Mouse (Mus musculus) urinary bladder, postnatal 36 days (tissue): ENCODE results near the gene Hoxc4.
A peak's percentile ranks its signal among the peaks of the same experiment; 100 is the strongest.

ENCODE experiments used
- DNase-seq, 2 experiments: peaks; one replicate each; pipeline ENCODE4 v3.0.0; 2022; ENCODE audit warnings: low spot score in 2 of 2, mixed read lengths in 1 of 2

Hoxc4 gene

DNA sequence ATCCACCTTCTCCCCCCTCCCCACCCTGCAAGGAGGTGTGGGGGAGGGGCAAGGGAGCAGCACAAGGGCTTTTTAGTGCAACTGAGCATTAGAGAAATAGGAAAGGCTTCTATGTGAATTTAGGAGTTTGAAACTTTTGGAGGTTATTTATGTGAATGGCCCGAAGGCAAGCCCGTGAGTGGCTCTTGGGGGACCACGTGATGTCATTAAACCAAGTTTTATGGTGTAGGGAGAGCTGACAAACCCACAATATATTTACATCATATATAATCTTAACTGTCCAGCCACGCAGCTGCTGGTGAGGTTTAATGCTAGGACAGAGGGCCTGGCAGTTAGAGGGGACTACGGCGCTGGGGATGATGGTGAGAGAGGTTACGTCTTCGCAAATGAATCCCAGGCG, at the start of gene Hoxc4:
Hoxc4 (plus strand) TSS at position 299 of the 400 bp plus-strand sequence.
- no peak for DNase-seq

DNA sequence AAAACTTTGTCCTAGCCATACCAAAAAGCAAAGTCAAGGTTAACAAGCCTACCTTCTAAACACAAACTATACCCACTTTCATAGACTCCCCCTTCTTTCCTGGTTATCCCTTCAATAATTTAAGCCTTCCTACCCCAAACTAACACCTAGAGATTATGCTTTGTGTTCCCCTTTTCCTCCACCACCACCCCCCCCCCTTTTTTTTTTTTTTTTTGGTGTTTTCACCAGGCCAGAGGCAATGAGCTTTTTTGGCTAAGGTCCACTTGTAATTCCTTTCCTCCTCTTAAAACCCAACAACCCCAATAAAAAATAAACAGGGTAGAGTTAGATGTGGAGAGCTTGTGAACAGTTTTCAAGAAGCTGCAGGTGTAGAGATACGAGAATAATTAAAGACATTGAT, 49.4 kb upstream of the Hoxc4 start:
- no peak for DNase-seq

DNA sequence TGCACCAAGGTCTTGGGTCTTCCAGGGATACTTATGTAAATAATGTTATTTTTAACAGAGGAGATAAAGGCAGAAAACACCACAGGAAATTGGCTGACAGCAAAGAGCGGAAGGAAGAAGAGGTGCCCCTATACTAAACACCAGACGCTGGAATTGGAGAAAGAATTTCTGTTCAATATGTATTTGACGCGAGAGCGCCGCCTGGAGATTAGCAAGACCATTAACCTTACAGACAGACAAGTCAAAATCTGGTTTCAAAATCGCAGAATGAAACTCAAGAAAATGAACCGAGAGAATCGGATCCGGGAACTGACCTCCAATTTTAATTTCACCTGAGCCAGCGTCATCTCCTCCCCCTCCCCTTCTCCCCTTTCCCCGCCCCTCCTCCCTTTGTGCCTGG, 48.0 kb upstream of the Hoxc4 start:
- no peak for DNase-seq

DNA sequence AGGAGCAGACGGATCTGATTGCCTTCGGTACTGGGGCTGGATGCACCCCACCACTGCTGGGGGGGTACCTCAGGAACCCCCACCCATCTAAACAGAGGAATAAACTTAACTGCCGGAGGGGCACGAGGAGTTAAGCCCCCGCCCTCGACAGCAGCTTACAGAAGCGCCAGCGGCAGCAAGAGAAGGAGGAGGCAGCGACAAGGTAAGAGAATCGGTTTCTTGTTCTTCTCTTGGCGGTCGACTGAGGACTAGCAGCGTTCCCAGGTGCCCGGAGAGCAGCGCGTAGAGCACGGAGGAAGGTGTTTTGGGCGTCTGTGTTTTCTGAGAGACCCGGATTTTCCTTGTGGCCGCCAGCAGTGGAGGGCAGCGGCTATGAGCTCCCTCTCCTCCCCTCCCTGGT, 46.5 kb upstream of the Hoxc4 start:
- no peak for DNase-seq

DNA sequence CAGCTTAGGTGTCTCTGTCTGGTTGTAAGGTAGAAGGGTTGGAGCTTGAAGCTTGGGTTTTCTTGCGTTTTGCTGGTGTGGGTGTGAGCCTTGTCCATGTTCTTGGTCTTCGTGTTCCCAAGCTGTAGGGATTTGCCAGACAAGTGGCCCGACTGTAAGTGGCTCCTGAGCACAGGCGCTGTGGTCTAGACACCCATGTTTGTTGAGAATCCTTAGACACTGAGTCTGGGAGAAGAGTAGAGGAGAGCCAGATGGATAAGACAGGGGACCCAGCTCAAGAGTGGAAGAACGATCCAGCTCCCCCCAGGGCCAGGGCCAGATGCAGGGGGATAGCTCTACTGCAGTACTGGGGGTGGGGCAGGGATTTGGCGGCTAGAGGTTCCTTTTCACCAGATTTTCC, 46.0 kb upstream of the Hoxc4 start:
- DNase-seq = no peak

DNA sequence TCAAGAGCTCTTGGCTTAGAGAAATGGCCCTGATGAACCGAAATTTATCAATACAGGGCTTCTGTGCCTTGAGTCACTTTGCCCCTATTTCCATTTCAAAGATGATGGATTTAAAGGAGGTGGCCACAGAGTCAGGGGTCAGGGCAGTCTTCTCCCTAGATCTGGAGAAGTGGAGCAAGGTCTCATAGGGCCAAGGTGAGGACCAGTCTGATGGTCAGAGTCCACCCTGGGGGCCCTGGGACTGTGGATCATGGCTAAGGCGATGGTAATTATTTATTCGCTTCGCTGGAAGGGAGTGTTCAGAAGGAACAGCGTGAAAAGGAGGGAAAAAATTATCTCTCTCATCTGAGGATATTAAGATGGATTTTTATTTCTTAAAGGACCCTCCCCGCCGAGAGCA, 43.7 kb upstream of the Hoxc4 start:
- no peak for DNase-seq

DNA sequence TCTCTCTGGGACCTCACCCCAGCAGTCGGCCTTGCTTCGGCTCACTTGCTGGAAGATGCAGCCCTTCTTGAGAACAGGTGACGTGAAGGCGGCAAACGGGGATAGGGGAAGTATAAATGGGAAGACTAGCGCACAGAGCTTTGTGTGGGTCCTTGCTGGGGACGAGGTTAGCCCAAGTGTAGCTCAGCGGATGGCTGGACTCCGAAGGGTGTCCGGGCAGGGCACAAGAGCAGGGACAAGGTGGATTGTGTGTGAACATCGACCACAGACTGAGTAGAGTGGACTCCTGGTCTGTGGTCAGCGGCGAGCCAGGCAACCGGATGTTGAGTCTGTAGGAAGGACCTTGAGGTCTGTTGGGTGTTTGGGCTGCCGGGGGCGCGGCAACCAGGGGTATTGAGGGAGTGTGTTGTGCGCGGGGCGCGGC, 43.0 kb upstream of the Hoxc4 start:
- no peak for DNase-seq

DNA sequence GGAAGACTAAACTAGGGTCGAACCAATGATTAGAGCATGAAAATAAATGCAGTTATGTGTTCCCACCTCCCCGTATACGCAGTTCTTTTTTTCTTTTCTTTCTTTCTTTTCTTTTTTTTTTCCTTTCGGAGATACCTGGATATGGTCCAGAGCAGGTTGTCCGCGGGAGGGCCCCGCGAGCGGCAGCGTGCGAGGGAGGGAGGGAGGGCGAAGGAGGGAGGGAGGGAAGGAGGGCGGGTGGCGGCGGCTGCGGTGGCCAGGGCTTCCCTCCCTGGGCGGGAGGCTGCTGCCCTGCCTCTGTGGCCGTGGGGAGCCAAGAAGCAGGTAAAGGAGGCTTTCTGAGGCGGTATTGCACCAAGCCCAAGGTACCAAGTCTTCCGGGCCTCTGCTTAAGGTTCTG, 42.6 kb upstream of the Hoxc4 start, which contains the start of gene Hoxc9:
Hoxc9 (plus strand) TSS at position 269 of the 400 bp plus-strand sequence.
- no peak for DNase-seq

DNA sequence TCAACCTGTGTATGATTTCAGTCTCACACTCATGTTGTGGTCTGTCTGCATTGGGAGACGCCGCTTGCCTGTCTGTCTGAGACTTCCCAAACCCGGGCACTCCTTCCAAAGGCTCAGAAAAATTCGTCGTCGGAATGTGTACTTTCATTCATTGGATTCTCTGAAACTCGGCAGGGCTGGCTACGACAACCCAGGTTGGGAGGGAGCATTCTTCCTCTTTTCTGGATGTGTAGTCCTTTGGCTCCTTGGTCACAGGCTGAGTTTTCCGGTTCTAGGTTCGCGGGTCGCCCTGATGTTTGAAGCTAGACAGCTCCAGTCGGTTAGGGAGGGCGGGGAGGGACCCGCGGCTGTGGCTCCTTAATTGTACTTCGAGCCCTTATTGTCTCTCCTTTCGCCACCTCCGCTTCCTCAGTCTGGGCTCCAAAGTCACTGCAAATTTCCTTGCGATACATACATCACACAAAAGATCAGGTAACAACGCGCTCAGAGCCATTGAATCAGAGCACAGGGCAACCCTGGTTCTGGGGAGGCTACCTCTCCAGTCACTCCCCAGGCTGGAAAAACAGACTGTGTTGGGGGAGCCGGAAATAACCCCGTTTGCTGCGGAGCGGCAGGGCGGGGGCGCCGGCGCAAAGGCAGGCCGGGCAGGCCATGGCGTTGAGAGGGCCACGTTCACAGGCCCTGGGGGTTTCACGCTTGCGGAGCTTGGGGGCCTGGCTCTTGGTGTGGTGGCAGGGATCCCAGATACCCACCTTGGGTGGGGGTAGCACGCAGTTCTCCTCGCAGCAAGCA, 41.9 kb upstream of the Hoxc4 start:
- no peak for DNase-seq

DNA sequence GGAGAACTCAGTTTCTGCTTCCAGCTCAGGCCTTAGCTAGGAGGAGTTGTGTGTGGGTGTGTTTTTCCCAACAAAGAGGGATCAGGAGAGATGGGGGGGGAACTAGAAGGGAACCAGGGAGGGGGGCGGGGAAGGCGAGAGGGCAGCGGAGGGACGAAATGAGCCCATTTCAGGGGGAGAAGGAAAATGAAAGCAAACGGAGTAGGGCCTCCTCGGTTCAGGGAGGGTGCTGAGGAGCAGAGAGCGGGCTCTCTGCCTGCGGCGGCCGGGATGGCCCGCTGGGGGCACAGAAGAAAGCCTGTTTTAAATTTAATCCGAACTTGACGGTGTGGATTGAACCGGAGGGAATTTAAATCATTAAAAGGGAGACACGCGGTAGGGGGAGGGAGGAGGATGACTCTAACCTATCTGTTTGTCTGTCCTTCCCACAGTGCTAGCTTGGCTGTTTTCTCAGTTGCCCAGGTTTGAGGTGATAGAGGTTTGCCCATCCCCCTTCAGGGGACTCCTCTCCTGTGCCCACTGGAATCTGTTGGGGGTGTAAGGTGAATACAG, 41.2 kb upstream of the Hoxc4 start:
- DNase-seq = no peak

DNA sequence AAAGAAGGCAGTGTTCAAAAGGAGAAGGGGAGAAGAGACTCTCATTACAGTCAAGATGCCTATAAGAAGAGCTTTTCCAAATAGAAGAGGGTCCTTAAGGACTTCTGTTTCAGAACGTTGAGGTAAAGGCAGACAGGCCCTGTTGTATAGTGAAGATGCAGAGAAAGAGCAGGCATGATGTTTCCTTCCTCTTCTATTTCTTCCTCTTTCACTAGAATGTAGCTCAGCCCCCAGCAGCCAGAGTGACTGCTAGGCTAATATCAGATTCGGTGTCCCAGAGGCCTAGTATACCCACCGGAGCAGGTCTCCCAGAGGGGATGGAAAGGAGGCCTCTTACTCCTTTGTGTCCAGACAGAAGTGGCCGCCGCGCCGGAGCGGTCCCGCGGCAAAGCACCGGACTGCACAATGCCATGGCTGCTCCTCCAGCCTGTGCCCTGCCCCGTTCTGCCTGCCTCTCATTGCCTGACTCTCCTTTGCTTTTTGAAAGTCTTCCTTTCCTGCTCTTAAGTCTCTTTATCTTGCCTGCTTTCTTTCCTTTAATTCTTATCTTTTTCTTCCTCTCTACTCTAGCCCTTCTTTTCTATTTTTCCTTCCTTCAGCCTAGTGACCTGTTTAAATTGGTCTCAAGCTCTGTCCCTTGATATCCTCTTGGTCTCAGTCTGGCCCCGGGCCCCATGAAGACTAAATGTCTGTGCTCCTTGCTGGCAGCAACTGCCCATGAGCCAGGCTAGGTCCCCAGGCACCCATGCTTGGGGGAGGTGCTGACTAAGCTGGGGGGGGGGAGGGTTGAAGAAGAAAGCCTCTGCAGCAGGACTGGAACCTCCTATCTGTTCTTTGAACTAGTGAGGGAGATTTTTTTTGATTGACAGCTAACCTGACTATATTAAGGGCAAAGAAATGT, 39.9 kb upstream of the Hoxc4 start:
- DNase-seq = no peak

DNA sequence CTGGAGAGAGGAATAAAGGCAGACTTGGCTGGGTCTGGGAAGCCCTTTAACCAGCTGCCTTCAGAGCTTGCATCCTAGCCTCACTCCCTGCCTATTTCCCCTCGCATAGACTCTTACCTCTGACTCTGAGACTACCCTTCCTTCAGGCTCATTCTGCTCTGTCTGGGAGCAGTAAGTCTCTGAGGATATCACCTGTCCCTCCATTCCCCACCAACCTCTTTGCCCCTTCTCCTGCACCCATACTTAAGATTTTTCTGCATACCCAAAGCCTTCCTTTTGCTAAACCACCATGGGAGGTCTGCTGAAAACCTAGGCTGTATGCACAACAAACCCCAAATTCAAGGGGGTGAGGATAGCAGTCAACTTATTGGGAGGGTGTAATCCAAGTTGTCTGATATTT, 38.8 kb upstream of the Hoxc4 start:
- no peak for DNase-seq

DNA sequence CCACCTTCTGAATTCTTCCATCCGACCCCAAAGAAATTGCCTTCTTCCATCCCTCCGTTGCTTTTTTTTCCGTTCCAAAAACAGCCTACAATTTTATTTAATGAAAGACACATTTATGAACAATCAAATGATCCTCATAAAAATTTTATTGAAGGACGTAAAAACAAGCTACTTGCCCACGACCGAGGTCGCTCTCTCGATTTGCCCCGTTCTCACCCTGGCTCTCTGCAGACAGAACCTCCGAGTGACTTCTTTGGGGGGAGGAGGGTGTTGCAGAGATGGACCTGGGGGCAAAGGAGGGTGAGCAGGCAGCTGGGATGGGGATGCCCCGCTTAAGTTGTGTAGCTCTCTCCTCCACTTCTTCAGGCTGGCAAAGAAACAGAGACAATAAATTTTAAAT, 38.4 kb upstream of the Hoxc4 start:
- DNase-seq = no peak

DNA sequence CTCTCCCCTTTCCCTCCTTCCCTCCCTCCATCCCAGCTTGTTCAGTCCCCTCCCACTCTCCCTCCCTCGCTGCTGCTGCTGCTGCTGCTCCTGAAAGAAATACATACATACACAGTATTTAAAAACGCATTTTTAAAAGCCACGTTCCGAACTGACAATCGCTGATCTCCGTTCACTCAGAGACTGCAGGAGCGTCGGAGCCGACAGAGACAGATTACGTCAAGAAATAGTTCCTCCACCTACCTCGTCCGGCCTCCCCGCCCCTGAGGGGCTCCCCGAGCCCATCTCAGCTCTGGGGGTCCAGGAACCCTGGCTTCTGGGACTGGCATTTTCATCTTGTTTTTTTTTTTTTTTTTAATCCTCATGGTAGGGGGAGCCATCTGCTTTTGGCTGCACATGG, 37.8 kb upstream of the Hoxc4 start:
- DNase-seq = no peak

DNA sequence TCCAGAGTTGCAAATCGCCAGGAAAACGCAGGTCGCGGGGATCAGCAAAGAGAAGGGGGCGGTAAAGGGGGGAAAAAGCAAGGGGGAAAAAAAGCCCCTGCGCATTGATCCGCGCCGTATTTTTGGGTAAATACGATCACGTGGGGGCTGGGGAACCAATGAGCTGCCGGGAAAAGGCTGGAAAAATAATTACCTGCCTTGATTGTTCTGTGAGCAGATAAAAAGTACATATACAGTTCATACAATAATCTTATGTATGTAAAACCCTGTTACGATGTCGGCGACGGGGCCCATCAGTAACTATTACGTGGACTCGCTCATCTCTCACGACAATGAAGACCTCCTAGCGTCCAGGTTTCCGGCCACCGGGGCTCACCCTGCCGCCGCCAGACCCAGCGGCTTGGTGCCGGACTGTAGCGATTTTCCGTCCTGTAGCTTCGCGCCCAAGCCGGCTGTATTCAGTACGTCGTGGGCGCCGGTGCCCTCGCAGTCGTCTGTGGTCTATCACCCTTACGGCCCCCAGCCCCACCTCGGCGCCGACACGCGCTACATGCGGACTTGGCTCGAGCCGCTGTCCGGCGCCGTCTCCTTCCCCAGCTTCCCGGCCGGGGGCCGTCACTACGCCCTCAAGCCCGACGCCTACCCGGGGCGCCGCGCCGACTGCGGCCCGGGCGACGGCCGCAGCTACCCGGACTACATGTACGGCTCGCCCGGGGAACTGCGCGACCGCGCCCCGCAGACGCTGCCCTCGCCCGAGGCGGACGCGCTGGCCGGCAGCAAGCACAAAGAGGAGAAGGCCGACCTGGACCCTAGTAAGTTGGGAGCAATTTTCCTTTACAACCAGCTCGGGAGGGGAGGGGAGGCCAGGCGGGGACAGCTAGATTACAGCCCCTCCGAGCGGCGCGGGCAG, 37.1 kb upstream of the Hoxc4 start:
- no peak for DNase-seq

DNA sequence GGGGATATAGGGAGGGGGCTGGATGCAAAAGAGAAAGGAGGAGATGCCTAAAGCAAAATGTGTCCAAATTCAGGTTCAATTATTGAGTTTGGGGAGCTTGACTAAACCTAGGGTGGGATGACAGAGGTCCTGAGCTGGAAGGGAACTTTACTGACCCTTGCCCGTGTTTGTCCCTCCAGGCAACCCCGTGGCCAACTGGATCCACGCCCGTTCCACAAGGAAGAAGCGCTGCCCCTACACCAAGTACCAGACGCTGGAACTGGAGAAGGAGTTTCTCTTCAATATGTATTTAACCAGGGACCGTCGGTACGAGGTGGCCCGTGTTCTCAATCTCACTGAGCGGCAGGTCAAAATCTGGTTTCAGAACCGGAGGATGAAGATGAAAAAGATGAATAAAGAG, 35.0 kb upstream of the Hoxc4 start:
- DNase-seq = no peak

DNA sequence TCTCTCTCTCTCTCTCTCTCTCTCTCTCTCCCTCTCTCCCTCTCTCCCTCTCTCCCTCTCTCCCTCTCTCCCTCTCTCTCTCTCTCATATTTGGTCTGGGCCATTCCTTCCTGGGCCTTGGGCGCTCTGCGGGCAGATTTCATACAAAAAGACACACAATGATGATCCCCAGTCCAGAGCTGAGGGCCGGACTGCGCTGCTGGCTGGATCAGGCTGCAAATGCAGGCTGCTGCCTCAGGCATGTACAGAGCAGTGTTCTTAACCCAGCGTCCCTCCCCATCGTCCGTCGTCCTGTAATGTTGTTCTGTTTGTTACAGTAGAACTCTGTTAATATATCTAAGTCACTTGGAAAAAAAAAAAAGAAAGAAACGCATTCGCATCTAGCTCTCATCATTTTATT, 34.2 kb upstream of the Hoxc4 start:
- no peak for DNase-seq

DNA sequence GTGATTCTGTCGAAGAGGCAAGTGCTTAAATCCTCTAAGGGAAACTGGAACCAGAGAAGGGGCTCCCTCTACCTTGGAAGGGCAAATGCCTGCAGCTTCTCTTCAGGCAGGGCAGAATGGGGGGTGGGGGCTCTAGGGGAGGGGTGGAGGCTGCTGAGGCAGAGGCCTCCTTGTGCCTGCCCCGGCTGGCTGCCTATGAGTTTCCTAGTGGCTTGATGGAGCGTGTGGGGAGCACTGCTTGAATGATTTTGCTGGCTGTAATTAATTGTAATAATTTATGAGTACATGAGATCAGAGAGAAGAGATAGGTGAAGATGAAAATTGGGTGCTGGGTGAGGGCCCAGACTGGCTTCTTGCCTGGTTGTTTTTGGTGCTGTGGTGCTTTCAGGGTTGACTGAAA, 33.8 kb upstream of the Hoxc4 start:
- DNase-seq = no peak

DNA sequence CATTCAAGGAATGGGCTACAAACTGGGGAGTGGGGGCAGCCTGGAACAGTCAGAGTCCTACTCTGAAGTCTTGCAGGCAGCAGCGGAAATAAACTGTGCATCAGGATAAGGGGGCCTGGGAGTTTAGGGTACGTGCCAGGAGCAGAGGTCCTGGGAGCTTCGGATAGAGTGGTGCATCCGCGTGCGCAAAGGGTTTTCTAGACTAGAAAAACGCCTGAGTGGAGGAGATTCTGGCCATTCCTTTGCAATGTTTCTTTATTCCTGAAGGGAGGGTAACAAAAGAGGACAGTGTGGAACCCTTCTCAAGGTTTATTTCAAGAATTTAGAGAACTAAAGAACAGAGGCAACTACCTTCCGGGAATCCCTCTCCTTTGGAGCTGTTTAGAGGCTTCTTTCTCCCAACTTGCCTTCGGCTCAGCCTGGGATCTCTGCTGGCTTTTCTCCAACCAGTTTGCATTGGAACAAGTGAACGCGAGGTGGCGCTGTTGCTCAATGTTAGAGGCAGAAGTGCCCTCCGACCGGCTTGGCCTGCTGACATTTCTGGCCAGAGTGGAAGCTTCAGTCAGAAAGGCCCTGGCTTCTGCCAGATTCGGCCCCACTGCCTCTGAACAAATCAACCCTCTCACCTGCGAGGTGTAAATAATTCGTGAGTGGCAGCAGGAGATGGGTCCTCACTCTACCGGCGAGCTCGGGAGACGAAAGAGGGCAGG, 31.5 kb upstream of the Hoxc4 start:
- DNase-seq = peak; percentile 86 to 93

DNA sequence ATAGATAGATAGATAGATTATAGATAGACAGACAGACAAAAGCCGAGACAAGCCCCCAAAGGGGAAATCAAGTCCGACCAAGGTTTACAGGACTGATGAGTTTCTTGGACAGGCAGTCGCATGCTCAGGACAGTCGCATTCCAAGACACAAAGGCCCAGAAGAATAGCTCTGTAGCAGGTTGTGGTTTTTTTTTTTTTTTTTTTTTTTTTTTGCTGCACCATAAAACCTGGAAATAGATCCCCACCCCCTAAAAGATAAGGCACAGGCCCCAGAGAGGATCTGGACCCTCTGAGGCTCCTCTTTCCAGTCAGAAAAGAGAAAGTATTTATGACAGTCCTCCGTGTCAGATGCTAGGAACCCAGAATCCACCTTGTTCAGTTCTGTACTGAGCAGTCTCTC, 30.7 kb upstream of the Hoxc4 start:
- DNase-seq = no peak
